Mouse (Mus musculus) naive thymus-derived CD4-positive, alpha-beta T cell, adult 2 months (primary cell): ENCODE results near the gene Ptpn22.
A peak's percentile ranks its signal among the peaks of the same experiment; 100 is the strongest.

Experiments used
- DNase-seq: peaks from one replicate; pipeline ENCODE4 v3.0.0-alpha.2; 2011; ENCODE audit warnings: low read depth

Ptpn22 gene

GRCm38 (mm10) chr3:103925302-103925701, 65.7 kb downstream of the Ptpn22 start:
- no peak for DNase-seq

GRCm38 (mm10) chr3:103927511-103927910, 67.9 kb downstream of the Ptpn22 start:
- peak; percentile 57 for DNase-seq

DNA sequence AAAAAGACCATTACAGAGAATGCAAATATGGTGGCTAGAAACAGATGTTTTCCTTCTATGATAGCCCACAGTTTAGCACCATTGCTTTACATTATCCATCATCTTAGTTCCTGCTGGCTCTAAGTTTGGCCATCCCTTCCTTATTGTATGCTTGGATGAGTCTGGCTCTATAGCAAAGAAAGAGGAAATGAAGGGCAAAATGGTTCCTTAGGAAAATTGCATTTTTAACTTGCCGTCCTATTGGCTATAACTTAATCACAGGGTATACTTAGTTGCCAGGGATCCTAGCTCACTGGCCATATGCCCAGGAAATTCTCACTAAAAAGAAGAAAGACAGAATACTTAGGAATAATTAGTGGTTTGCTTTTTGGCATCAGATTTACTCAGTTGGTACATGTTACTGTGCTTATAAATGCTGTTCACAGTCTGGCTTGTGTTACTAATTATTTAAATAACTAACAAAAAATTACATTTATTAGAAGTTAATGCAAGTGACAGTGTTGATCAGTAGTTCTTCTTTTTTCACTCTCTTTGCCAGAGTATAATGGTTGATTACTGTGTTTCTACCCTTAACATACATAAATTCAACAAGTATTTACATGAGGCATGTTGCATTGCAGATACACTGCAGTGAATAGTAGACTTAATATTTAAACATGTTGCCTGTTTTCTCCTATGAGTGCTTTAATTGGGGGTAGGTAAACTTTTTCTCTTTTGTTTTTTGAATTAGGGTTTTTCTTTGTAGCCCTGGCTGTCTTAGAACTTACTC, 85.4 kb downstream of the Ptpn22 start:
- no peak for DNase-seq

DNA sequence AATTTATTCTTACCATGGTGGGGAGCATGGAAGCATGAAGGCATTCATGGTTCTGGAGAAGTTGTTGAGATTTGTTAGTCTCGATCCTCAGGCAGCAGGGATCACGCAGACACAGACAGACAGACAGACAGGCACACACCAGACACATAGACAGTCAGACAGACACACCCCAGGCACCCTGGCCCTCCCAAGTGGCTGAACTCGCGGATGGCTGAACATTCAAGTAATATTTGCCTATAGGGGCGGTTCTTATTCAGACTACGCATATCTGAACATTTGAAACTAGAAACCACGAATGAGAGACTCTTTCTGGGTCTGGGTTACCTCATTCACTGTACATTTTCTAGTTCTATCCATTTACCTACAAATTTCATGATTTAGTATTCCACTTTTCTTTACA, 89.1 kb downstream of the Ptpn22 start:
- no peak for DNase-seq

DNA sequence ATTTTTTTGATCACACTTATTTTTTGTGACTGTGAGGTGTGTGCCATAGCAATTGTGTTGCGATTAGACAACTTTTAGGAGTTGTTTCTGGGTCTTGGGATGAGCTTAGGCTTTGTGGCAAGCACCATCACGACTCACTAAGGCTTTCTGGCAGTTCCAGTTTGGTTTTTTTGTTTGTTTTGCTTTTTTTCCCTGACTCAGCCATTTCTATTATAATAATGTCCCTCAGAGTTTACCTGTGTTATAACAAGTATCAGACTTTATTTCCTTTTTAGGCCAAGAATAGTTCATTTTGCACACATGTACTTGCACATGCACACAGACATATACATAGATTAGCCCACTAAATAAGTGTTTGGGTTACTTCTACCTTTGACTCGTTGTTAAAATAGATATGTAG, 101.0 kb downstream of the Ptpn22 start:
- no peak for DNase-seq
